Mouse (Mus musculus) cerebellum, adult 2 months (tissue): ENCODE data around the gene Akr1c6.

Source experiments
- CTCF ChIP-seq: fragments of 200-500 bp; IDR thresholded peaks from 2 replicates; pipeline ENCODE4 v1.5.1; 2011; ENCODE audit warnings: low read depth, mild to moderate bottlenecking, control low read depth, low read length, moderate library complexity, borderline replicate concordance; ENCODE audit not compliant: insufficient read depth
- POLR2A ChIP-seq: fragments of 200-500 bp; IDR thresholded peaks from 2 replicates; pipeline ENCODE4 v1.6.1; 2011; ENCODE audit warnings: low read length, control low read depth, borderline replicate concordance; ENCODE audit not compliant: insufficient read depth

- no peak for TF ChIP-seq POLR2A
- TF ChIP-seq CTCF: no peak
Measured at GRCm38 (mm10) chr13:4429034-4429433, 5.1 kb upstream of the Akr1c6 start.
